In the genomic region with DNA sequence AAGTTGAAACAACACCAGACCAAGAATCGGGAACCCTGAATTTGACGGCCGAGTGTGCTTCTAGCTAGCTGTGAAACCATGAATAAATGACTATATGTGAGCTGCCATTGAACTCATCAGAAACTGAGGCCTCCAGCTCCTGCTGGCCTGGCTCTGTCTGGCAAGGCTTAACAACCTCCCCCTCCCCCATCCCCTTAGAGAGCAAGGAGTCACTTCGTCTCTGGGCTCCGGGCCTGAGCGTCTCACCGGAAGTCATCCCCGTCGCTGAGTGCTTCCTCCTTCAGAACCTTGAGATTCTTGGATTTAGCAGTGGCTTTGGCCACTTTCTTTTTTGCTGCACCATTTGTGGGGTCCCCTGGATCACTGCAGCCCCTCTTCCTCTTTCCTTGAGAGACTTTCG, we compare ENCODE assay signal across 10 mouse cellular contexts.
"Had no signal": no experiment of that assay in that cellular context is flagged by ENCODE, and none has a peak within 500 bp of the region (broad histone marks: within the 10 kb centered on the region; RNA-seq: fewer than 3 reads in every experiment).

No protein-coding gene starts in this region.

- H3K27me3 ChIP-seq: intestine, embryonic 15.5 days; limb, embryonic 15.5 days; liver, embryonic 12.5 days; lung, embryonic 15.5 days; midbrain, embryonic 13.5 days; neural tube, embryonic 12.5 days had no signal

- H3K9ac ChIP-seq: intestine, embryonic 15.5 days; limb, embryonic 15.5 days; liver, embryonic 12.5 days; lung, embryonic 15.5 days; midbrain, embryonic 13.5 days; neural tube, embryonic 12.5 days had no signal

- DNase-seq: kidney, adult 8-10 months; kidney, postnatal 25 days had no signal

- H3K4me1 ChIP-seq: intestine, embryonic 15.5 days had no signal

- H3K27ac ChIP-seq: intestine, embryonic 15.5 days; left cerebral cortex, adult 2 months; limb, embryonic 15.5 days; liver, embryonic 12.5 days; lung, embryonic 15.5 days; midbrain, embryonic 13.5 days; neural tube, embryonic 12.5 days; stomach, postnatal 0 days had no signal

- H3K4me3 ChIP-seq: intestine, embryonic 15.5 days; left cerebral cortex, adult 2 months; limb, embryonic 15.5 days; liver, embryonic 12.5 days; lung, embryonic 15.5 days; midbrain, embryonic 13.5 days; neural tube, embryonic 12.5 days had no signal

- H3K4me2 ChIP-seq: intestine, embryonic 15.5 days; limb, embryonic 15.5 days; liver, embryonic 12.5 days; lung, embryonic 15.5 days; midbrain, embryonic 13.5 days; neural tube, embryonic 12.5 days had no signal

- ATAC-seq: intestine, embryonic 15.5 days; midbrain, embryonic 13.5 days had no signal

- H3K9me3 ChIP-seq: intestine, embryonic 15.5 days; limb, embryonic 15.5 days; liver, embryonic 12.5 days; lung, embryonic 15.5 days; midbrain, embryonic 13.5 days; neural tube, embryonic 12.5 days had no signal
